Mouse (Mus musculus): ENCODE measurements around the gene Ubald2. TPM values are rescaled to one million over a fixed set of nuclear protein-coding genes. Genes with fewer than 3 reads are reported as not detected.

The Ubald2 gene
- total RNA-seq, 1 experiment from 2014 or later, result 55.7 TPM

DNA sequence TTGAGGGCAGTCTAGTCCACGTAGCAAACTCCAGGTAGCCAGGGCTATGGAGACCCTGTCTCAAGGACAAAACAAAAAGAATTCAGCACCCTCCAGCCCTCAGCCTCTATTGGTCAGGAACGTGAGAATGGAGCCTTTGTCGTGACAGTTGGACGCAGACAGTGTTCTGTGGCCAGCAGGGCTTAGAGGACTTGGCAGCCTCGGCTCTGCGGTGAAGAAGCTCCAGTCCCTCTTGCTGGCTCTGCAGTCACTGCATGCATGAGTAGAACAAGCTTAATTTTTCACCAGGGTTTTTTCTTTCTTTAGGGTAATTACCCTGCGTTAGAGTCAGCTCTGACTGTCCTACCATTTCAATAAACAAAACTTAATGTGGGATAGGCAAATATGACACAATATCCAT, 47.9 kb downstream of the Ubald2 start:
- ATAC-seq (replicated peaks; ENCODE audit: insufficient number of reproducible peaks, low FRiP score, low TSS enrichment, poor library complexity, severe bottlenecking), result no peak

DNA sequence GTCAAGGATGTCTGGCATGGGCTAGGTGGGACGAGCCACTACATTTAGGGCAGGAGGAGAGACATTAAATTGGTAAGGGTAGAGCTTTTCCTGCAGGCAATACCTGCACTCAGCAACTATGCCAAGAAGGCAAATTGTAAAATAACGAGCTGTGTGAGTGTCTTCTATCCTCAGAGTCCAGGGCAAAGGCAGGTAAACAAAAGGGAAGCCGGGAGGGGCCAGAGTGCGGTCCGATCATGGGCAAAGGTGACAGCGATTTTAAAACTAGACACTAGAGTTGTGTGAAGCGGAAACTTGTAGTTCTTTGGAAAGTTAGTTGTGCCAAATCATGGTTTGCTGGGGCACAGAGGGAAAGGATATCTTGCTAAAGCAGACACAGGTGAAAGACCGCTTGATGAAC, 50.4 kb downstream of the Ubald2 start:
- ATAC-seq (replicated peaks; ENCODE audit: insufficient number of reproducible peaks, low FRiP score, low TSS enrichment, poor library complexity, severe bottlenecking), result no peak

GRCm38 (mm10) chr11:116488207-116488606, 54.3 kb downstream of the Ubald2 start:
- ATAC-seq (replicated peaks; ENCODE audit: insufficient number of reproducible peaks, low FRiP score, low TSS enrichment, poor library complexity, severe bottlenecking), result no peak

Other genes starting within 250 kb of the Ubald2 start
- 27.4 to 31.3 TPM (median 30.8 TPM) in 3 replicates for gene Ten1, start 235.2 kb upstream of the Ubald2 start, total RNA-seq (2017)
- gene Acox1, start 235.0 kb upstream of the Ubald2 start, total RNA-seq (2017), result 26.1 to 35.6 TPM (median 28.5 TPM) in 3 replicates
- gene Evpl, start 196.0 kb upstream of the Ubald2 start, total RNA-seq (2017), result 0.21 TPM in 1 of 3 replicates, not detected in the others
- 18.0 to 34.3 TPM (median 25.7 TPM) in 3 replicates for gene Srp68, start 159.9 kb upstream of the Ubald2 start, total RNA-seq (2017)
- gene Galr2, start 153.2 kb upstream of the Ubald2 start, total RNA-seq (2017), result not detected in 3 replicates
- gene Exoc7, start 126.9 kb upstream of the Ubald2 start, total RNA-seq (2017), result 39.7 to 67.5 TPM (median 48.1 TPM) in 3 replicates
- 0.19 to 0.39 TPM in 2 of 3 replicates, not detected in the other for gene Foxj1, start 98.7 kb upstream of the Ubald2 start, total RNA-seq (2017)
- 8.3 to 42.3 TPM (median 19.1 TPM) in 3 replicates for gene Rnf157, start 21.1 kb upstream of the Ubald2 start, total RNA-seq (2017)
- gene Qrich2, start 32.1 kb downstream of the Ubald2 start, total RNA-seq (2017), result 0.85 to 0.95 TPM in 2 of 3 replicates, not detected in the other
- gene Prpsap1, start 60.1 kb downstream of the Ubald2 start, total RNA-seq (2017), result 18.0 to 45.7 TPM (median 45.0 TPM) in 3 replicates
- not detected in 3 replicates for gene Sphk1, start 96.8 kb downstream of the Ubald2 start, total RNA-seq (2017)
- gene Ube2o, start 147.4 kb downstream of the Ubald2 start, total RNA-seq (2017), result 16.3 to 21.9 TPM (median 19.8 TPM) in 3 replicates
- not detected in 3 replicates for gene Aanat, start 152.3 kb downstream of the Ubald2 start, total RNA-seq (2017)
- 14.1 to 16.7 TPM (median 15.1 TPM) in 3 replicates for gene Rhbdf2, start 192.9 kb downstream of the Ubald2 start, total RNA-seq (2017)
- not detected in 3 replicates for gene Prcd, start 219.4 kb downstream of the Ubald2 start, total RNA-seq (2017)
- 0.29 TPM in 1 of 3 replicates, not detected in the others for gene Cygb, start 220.2 kb downstream of the Ubald2 start, total RNA-seq (2017)

Measured in monocyte, adult 5-6 weeks (primary cell).